Mouse (Mus musculus) frontal cortex, postnatal 14 days (tissue): ENCODE data around the gene Eif4a1.
"Not testable (repeated sequence)": the region's sequence is repeated elsewhere in the genome, so short reads cannot be mapped to it uniquely, and the experiment has no call there.

Source experiments
- DNase-seq, 2 experiments: peaks; one replicate each; pipeline ENCODE4 v3.0.0; 2022; ENCODE audit warnings: low spot score in 2 of 2

Gene Eif4a1

DNA sequence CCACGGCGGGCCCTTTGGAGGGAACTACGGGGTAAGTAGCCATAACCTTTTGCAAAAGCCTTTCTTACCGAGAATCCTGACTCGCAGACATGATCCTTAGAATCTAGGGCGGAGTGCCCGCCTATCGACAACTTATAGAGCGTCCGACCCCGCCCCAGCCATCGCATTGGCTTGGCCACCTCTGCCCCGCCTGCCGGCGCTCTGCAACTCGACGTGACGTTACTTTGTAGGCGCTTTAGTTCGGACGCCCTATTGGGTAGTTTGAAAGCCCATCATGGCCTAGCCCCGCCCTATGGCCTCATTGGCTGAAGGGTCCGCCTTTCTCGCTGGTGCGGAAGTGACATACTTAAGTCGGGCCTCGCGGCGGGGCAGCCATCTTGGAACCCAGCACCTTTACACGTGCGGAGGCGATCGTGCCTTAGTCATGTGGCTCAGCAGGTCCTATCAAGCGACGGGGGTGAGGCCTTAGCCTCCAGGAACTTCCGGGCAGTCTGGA, at the start of gene Eif4a1:
TSS of gene Eif4a1 (minus strand) at position 213 of the 496 bp plus-strand sequence.
- peak; percentile 100 for DNase-seq

DNA sequence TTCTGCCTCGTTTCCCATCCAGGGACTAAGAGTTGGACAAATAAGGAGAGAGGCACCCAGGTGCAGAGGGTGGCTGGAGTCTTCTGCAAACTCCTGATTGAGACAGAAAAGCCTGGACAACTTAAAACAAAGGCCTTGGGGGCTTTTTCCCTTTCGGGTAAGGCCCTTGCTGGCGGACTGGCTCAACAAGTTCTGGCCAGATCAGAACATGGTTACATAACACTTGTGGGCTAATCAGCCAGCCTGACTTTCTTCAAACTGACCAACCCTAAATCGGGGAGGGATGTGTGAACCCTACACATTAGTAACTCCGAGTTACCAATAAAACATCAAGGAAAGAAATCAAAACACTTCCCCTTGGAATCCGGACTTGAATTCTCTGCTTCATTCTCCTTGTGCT, 48.6 kb upstream of the Eif4a1 start:
- no peak for DNase-seq

DNA sequence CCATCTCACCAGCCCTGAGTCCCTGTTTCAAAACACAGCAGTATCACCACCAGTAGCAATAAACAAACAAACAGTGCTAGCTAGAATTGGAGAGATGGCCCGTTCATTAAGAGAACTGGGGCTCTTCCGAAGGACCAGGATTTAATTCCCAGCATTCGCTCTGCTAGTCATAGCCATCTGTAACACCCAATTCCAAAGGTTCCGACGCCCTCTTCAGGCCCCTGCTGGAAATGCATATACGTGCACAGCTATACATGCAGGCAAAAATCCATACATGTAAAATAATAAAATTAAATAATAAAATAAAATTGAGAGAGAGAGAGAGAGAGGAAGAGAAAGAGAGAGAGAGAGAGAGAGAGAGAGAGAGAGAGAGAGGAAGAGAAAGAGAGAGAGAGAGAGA, 47.2 kb upstream of the Eif4a1 start:
- no peak for DNase-seq

DNA sequence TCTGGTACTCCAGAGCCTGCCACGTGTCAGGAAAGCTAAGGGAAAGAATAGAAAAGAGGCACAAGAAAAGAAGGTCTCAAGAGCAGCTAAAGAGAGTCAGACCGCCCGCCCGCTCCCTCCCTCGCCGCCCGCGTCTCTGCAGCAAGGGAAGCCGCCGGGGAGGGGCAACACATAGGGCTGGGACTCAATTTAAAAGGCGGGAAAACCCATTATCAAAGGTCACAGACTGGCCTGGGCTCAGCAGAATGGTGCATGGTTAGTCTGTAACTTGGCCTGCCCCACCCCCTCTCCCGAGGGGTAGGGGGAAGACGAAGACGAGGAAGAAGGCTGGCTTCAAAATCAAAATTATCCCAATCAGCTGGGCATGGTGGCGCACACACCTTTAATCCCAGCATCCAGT, 46.4 kb upstream of the Eif4a1 start:
- DNase-seq, result no peak

GRCm38 (mm10) chr11:69716953-69717352, 44.7 kb upstream of the Eif4a1 start:
- no peak for DNase-seq

- DNase-seq, result no peak
Measured at GRCm38 (mm10) chr11:69715929-69716328, 43.7 kb upstream of the Eif4a1 start.

DNA sequence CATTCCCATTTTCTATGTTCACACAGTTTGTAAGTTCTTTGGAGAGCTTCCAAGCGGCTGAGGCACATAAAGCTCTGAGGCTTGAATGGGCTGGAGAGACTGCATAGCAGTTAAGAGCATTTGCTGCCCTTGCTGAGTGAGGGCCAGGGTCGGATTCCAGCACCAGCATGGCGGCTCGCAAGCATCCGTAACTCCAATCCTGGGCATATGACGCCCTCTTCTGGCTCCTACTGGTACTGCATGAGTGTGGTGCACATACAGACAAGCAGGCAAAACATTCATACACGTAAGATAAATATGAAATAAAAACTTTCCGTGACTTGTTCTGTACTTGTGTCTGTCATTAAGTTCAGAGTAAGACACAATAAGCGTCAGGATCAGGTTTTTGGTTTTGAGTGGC, 43.3 kb upstream of the Eif4a1 start:
- no peak for DNase-seq

- no peak for DNase-seq
Measured at GRCm38 (mm10) chr11:69714636-69715329, 42.6 kb upstream of the Eif4a1 start.

GRCm38 (mm10) chr11:69712954-69713672, 40.9 kb upstream of the Eif4a1 start:
- DNase-seq, result no peak

DNA sequence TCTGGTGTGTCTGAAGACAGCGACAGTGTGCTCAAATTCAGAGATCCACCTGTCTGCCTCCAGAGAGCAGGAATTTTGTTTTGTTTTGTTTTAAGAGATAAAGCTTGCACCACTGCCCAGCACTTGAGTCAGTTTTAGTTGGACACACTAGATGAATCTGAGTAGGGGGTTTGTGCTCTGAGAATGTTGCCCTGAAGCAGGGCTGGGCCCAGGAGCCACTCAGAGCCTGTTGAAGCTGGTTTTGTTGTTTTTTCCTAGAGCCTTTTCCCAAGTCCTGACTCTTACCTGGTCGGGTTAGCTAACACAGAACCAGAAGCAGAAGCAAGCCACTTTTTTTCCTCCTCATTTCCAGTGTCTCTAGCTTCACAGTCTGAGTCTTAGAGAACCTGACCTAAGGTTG, 38.9 kb upstream of the Eif4a1 start:
- no peak for DNase-seq

GRCm38 (mm10) chr11:69710470-69710869, 38.2 kb upstream of the Eif4a1 start:
- DNase-seq, result no peak

DNA sequence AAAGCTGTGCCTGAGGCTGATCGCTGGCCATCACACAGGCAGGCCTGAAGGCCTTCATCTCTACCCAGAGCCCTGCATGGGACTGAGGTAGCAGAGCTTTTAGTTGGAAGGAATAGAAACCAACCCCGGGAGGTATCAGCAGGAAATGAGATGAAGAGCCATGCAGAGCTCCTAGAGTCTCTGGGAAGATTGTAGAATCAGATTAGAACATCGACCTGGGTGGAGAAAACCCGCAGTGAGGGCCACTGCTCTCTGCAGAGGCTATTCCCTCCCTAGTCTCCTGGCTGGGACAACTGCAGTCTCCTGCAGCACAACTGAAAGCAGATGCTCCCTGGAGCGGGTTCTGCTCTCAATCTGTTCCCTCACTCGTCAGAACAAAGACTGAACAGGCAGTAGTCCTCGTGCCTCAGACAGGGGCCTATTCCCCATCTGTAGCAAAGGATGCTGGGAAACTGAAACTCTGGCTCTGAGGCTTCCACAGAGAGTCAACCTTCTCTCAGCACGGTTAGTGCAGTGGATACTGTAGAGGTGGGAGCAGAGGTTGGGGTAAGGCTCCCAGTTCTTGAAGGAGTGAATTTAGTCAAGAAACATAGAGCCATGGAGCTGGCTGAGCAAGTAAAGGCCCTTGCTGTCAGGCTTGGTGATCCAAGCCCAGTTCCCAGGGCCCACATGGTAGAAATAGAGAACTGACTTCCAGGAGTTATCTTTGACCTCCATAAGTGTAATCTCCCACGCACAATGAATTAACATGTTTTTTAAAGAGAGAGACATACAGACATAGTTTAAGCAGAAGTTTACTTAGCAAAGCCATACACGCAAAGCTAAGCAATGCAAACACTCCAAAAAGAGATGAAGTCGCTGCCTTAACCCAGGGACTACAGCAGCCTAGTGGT, 37.6 kb upstream of the Eif4a1 start:
- no peak for DNase-seq

- no peak for DNase-seq
Measured at GRCm38 (mm10) chr11:69708614-69709265, 36.5 kb upstream of the Eif4a1 start.

GRCm38 (mm10) chr11:69707873-69708381, 35.7 kb upstream of the Eif4a1 start:
- DNase-seq, result no peak

DNA sequence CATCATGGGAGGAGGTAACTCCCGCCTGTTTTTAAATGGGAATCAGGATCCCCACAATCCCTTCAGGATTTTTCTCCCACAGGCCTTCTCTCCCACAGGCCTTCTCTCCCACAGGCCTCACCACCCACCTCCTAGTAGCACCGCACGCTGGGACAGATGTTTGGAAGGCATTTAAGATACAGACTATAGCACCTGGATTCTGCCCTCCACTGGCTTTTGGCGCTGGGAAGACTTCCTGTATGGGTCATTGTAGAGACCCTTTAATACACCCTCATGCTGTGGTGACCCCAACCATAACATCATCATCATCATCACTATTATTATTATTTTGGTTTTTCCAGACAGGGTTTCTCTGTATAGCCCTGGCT, 35.2 kb upstream of the Eif4a1 start:
- DNase-seq, result no peak

GRCm38 (mm10) chr11:69706775-69707479, 34.7 kb upstream of the Eif4a1 start:
- no peak for DNase-seq

- no peak for DNase-seq
Measured at GRCm38 (mm10) chr11:69704613-69705010, 32.4 kb upstream of the Eif4a1 start.

- no peak for DNase-seq
Measured at GRCm38 (mm10) chr11:69703814-69704612, 31.8 kb upstream of the Eif4a1 start.

GRCm38 (mm10) chr11:69703381-69703780, 31.2 kb upstream of the Eif4a1 start:
- DNase-seq, result not testable (repeated sequence)

DNA sequence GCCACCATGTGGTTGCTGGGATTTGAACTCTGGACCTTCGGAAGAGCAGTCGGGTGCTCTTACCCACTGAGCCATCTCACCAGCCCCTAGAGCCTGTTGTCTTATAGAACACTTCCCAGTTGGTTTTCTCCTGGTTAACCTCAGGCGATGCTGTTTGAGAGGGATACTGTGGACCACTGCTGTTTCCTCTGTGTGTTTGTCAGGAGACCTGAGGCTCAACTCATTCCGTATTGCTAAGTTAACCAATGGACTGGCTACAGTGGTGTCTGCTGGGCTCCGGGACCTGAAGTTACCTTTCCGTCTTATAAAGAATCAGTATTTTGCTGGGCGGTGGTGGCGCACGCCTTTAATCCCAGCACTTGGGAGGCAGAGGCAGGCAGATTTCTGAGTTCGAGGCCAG, 30.7 kb upstream of the Eif4a1 start:
- not testable (repeated sequence) for DNase-seq
